Comparison of ENCODE assay signal across 15 mouse cellular contexts in genomic region chr11:82600151-82600550, GRCm38 (mm10).
"Had no signal": no experiment of that assay in that cellular context is flagged by ENCODE, and none has a peak within 500 bp of the region (broad histone marks: within the 10 kb centered on the region; RNA-seq: fewer than 3 reads in every experiment).

No protein-coding gene starts in this region.

- H3K4me3 ChIP-seq: lung, embryonic 15.5 days; megakaryocyte, embryonic 14.5 days; midbrain, embryonic 13.5 days; midbrain, embryonic 15.5 days; neural tube, embryonic 12.5 days; stomach, embryonic 15.5 days had no signal

- H3K9ac ChIP-seq: lung, embryonic 15.5 days; midbrain, embryonic 13.5 days; midbrain, embryonic 15.5 days; neural tube, embryonic 12.5 days; stomach, embryonic 15.5 days had no signal

- H3K36me3 ChIP-seq: lung, embryonic 15.5 days; midbrain, embryonic 13.5 days; midbrain, embryonic 15.5 days; neural tube, embryonic 12.5 days; stomach, embryonic 15.5 days had no signal

- H3K9me3 ChIP-seq: lung, embryonic 15.5 days; megakaryocyte, embryonic 14.5 days; midbrain, embryonic 13.5 days; midbrain, embryonic 15.5 days; neural tube, embryonic 12.5 days; stomach, embryonic 15.5 days had no signal

- H3K27ac ChIP-seq: lung, embryonic 15.5 days; macrophage; midbrain, embryonic 13.5 days; midbrain, embryonic 15.5 days; neural tube, embryonic 12.5 days; stomach, embryonic 15.5 days; stomach, postnatal 0 days had no signal

- H3K4me1 ChIP-seq: lung, embryonic 15.5 days; megakaryocyte, embryonic 14.5 days had no signal

- H3K27me3 ChIP-seq: midbrain, embryonic 15.5 days had no signal

- DNase-seq: lung, adult 2 months; lung, postnatal 14 days; lung, postnatal 36 days; right cerebral cortex, postnatal 14 days; thymus, adult 2 months; thymus, postnatal 25 days; thymus, postnatal 4 days had no signal
